Mouse (Mus musculus): ENCODE data around the gene Uvrag. TPM values are rescaled to one million over a fixed set of nuclear protein-coding genes. Genes with fewer than 3 reads are reported as not detected.

Uvrag gene
- polyA plus RNA-seq, 1 experiment, result 12.3 TPM

DNA sequence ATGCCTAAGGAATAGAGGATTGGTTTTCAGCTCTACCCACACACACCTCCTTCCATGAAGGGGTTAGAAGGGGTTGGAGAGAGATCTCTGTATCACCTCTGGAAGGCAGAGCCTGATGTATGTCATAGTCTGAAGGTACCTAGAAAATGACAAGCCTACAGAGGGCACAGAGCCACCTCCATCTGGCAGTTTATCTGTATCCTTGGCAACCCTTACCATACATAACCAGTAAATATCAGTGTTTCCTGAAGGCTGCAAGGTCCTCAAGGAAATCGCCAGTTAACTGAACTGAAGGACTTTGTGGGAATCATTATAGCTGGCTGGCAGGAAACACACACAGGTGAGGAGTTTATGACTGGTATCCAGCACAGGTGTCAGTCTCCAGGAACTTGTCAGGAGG is 150.4 kb downstream of the Uvrag start:
- no peak for DNase-seq (ENCODE audit: low read depth)
- no peak for TF ChIP-seq POLR2A (IDR thresholded peaks at IDR 0.05; ENCODE audit: borderline replicate concordance, extremely low read depth, insufficient read depth, insufficient read length, poor library complexity, severe bottlenecking)
- TF ChIP-seq CTCF (IDR thresholded peaks at IDR 0.05; ENCODE audit: borderline replicate concordance, extremely low read depth, insufficient read depth, insufficient read length), result no peak

DNA sequence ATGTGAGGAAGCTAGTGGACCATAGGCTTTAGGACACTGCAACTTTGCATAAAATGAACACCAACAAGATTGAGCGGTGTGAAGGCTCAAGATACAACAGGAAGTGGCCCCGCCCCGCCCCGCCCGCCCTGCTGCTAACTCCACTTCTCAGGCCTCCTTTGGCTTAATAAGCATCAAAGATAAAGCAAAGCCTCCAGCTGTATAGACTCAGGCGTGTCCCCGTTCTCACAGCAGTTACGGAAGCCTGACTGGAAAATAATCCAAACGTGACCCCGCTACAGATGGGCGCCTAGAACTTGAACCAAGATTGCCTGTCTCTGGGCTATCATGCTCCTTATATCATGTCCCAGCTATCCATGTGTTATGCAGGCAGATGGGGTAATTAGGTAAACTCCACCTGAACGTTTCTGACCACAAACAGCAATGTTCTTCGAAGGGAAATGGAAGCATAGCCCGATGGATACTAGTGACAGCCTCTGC is 153.9 kb downstream of the Uvrag start:
- no peak for TF ChIP-seq POLR2A (IDR thresholded peaks at IDR 0.05; ENCODE audit: borderline replicate concordance, extremely low read depth, insufficient read depth, insufficient read length, poor library complexity, severe bottlenecking)
- no peak for TF ChIP-seq CTCF (IDR thresholded peaks at IDR 0.05; ENCODE audit: borderline replicate concordance, extremely low read depth, insufficient read depth, insufficient read length)
- DNase-seq (ENCODE audit: low read depth), result no peak

DNA sequence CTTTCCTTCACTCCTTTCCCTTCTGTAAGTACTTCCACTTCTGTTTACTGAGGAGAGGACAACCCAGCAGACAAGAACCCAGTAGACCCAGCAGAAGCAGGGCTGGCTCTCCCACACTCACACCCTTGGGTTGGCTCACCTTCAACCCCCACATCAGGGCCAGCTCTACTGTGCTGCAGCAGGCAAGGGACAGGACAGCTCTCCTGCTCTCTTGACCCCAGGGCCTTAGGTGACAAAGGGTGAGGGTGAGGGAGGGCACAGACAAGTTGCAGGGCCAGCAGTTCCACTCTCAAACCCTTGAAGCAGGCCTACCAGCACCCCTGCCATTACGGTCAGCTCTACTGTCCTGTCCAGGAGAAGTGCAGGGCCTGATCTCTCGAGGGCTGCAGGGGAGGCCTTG is 155.0 kb downstream of the Uvrag start:
- TF ChIP-seq CTCF (IDR thresholded peaks at IDR 0.05; ENCODE audit: borderline replicate concordance, extremely low read depth, insufficient read depth, insufficient read length) (no peak), POLR2A (IDR thresholded peaks at IDR 0.05; ENCODE audit: borderline replicate concordance, extremely low read depth, insufficient read depth, insufficient read length, poor library complexity, severe bottlenecking) (no peak)
- no peak for DNase-seq (ENCODE audit: low read depth)

DNA sequence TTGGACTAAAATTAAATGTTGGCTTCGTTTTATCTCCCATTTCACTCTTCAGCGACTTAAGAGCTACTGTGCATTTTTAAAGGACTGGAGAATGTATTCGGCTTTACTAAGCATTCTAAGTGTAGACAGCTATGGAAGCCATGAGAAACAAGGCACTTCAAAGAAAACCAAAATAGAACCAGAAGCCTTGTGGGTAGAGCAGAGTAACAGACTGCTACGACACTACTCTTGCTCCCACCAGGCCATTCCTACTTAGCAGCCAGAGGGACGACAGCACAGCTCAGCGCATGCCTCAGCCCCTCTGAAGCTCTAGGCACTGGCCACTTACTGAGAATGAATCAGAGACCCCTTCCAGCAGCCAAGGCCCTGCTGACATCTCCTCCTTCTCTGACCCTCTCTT is 155.5 kb downstream of the Uvrag start:
- no peak for TF ChIP-seq POLR2A (IDR thresholded peaks at IDR 0.05; ENCODE audit: borderline replicate concordance, extremely low read depth, insufficient read depth, insufficient read length, poor library complexity, severe bottlenecking)
- no peak for TF ChIP-seq CTCF (IDR thresholded peaks at IDR 0.05; ENCODE audit: borderline replicate concordance, extremely low read depth, insufficient read depth, insufficient read length)

DNA sequence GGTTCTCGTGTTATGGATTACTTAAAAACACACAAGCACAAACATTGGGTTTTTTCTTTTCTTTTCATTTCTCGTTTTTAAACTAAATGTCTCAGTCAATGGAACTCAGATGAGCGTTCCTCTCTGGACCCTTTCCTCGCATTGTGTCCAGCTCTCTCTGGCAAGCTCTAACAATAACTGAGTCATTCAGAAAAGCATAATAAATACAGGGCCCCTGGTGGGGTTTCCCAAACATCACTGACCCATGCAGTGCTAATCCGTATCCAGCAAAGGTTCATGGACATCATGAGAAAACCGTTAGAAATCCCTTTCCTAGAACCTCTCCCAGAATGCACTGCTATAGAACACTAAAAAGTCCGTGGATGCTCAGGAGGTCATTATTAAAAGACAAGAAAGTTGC is 156.6 kb downstream of the Uvrag start:
- no peak for DNase-seq (ENCODE audit: low read depth)
- TF ChIP-seq POLR2A (IDR thresholded peaks at IDR 0.05; ENCODE audit: borderline replicate concordance, extremely low read depth, insufficient read depth, insufficient read length, poor library complexity, severe bottlenecking), result no peak
- no peak for TF ChIP-seq CTCF (IDR thresholded peaks at IDR 0.05; ENCODE audit: borderline replicate concordance, extremely low read depth, insufficient read depth, insufficient read length)

More for the DNA sequence above, 155.5 kb downstream of the Uvrag start:
- DNase-seq (ENCODE audit: low read depth), result no peak

DNA sequence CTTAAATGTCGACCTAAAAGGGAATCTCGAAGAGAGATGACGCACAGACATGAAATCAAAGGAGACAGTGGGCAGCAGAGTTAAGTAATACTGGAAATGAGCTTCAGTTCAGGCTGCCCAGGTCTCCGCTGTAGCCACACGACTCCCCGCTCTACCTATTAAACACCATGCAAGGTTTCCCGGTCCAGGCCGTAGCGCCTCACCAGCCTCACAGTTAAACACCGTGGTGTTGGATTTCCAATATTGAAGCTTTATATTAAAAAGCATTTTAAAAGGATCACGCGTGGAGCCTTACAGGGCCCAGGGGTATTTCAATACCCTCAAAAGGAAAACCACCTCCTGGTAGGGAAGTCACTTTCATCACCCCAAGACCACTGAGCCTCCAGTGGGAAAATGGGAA is 157.9 kb downstream of the Uvrag start:
- peak; percentile 33 for DNase-seq (ENCODE audit: low read depth)
- TF ChIP-seq POLR2A (IDR thresholded peaks at IDR 0.05; ENCODE audit: borderline replicate concordance, extremely low read depth, insufficient read depth, insufficient read length, poor library complexity, severe bottlenecking) (no peak), CTCF (IDR thresholded peaks at IDR 0.05; ENCODE audit: borderline replicate concordance, extremely low read depth, insufficient read depth, insufficient read length) (no peak)

DNA sequence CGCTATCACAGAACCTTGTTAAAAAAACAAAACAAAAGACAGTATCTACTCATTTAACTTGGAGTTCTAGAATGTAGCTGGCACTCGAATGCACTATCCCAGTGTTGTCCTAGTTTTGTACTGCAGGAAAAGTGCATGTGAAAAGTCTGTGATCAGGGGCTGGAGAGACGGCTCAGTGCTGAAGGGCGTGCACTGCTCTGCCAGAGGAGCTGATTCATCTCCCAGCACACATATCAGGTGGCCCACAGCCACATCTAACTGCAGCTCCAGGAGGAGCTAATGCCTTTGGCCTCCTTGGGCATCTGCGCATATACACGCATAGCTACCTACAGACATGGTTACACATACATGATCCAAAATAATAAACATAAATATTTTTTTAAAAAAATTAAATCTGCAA is 159.5 kb downstream of the Uvrag start:
- TF ChIP-seq POLR2A (IDR thresholded peaks at IDR 0.05; ENCODE audit: borderline replicate concordance, extremely low read depth, insufficient read depth, insufficient read length, poor library complexity, severe bottlenecking) (no peak), CTCF (IDR thresholded peaks at IDR 0.05; ENCODE audit: borderline replicate concordance, extremely low read depth, insufficient read depth, insufficient read length) (no peak)
- DNase-seq (ENCODE audit: low read depth), result no peak

DNA sequence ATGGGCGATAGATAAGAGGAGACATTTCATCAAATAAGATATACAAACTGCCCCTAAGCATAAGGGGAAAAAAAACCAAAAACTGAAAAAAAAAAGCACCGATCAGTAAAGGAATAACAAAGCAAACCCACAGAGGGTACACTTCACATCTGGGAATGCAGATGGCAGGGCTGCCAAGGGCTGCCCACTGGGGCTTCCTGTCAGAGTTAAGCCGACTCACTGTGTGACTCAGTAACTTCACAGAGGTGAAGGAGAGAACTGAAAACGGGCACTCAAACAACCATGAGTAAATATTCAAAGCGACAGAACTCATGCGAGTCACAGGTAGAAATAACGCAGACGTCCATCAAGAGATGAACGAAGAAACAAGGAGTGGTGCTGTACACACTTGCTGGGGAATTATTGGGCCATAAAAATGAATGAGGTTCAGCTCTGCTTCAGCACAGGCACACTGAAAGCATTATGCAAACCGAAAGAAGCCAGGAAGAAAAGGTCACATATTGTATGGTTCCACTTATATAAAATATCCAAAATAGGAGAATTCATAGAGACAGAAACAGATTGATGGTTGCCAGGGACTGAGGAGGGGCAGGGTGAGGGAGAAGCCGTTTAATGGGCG is 164.0 kb downstream of the Uvrag start:
- TF ChIP-seq CTCF (IDR thresholded peaks at IDR 0.05; ENCODE audit: borderline replicate concordance, extremely low read depth, insufficient read depth, insufficient read length), result no peak
- TF ChIP-seq POLR2A (IDR thresholded peaks at IDR 0.05; ENCODE audit: borderline replicate concordance, extremely low read depth, insufficient read depth, insufficient read length, poor library complexity, severe bottlenecking), result no peak
- no peak for DNase-seq (ENCODE audit: low read depth)

DNA sequence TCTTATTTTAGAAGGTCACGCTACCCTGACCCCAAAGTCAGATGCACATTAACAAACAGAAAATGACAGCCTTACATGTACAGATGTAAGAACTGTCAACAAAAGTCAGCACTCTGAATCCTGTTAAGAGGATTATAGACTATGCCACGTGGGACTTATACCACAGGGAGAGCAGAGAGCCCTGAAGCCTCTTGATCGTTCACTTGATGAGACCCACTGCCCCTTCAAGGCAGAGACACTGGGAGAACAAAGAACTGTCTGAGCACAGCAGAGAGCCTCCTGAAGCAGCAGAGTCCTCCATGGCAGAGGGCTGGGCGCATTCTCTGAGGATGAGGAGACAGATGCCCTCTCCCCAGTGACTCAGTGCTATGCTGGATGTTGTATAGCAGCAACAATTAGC is 166.4 kb downstream of the Uvrag start:
- TF ChIP-seq POLR2A (IDR thresholded peaks at IDR 0.05; ENCODE audit: borderline replicate concordance, extremely low read depth, insufficient read depth, insufficient read length, poor library complexity, severe bottlenecking), result no peak
- no peak for TF ChIP-seq CTCF (IDR thresholded peaks at IDR 0.05; ENCODE audit: borderline replicate concordance, extremely low read depth, insufficient read depth, insufficient read length)
- peak; percentile 52 for DNase-seq (ENCODE audit: low read depth)

DNA sequence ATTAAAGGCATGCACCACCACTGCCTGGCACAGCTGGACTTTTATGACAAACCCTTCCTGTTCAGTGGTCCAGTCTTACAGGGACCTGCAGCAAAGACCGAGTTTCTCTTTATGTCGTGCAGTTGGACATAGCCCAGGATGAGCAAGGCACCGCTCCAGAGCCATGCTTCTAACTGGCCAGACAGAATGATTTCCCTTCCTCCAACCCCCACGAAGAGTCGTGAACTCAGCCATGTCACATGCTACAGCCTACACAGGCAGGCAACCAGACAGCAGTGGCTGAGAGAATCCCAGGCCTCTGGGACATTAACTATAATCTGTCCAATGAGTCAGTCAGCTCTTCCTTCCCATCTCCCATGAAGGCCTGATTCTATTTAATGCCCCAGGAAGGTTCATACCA is 170.2 kb downstream of the Uvrag start:
- no peak for DNase-seq (ENCODE audit: low read depth)
- TF ChIP-seq POLR2A (IDR thresholded peaks at IDR 0.05; ENCODE audit: borderline replicate concordance, extremely low read depth, insufficient read depth, insufficient read length, poor library complexity, severe bottlenecking) (no peak), CTCF (IDR thresholded peaks at IDR 0.05; ENCODE audit: borderline replicate concordance, extremely low read depth, insufficient read depth, insufficient read length) (no peak)

DNA sequence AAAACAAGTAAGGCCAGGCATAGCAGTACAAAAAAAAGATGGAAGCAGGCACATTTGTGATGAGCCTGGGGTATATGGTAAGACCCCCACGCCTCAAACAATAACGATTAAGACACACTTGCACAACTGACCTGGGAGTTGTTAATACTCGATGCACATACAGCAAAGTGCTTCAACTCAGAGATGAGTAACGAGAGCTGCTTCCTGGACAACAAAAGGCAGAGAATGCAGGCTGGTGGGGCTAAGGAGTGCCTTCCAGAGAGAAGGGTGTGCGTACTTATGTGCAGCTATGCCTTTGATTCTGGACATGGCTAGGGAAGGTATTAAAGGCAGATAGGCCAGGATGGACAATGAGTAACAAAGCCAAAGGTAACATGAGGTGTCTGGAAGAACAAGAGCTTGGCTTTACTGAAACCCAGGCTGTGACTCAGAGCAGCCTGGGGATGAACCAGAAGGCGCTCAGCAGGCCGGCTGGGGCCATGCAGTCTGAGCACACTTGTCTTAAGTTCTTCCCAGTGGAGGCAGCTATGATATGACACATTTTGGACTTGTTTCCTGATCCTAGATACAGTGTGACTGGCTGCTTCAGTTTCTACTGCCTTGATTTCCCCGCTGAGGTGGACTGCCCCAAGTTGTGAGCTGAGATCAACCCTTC is 172.1 kb downstream of the Uvrag start:
- no peak for DNase-seq (ENCODE audit: low read depth)
- no peak for TF ChIP-seq POLR2A (IDR thresholded peaks at IDR 0.05; ENCODE audit: borderline replicate concordance, extremely low read depth, insufficient read depth, insufficient read length, poor library complexity, severe bottlenecking)
- no peak for TF ChIP-seq CTCF (IDR thresholded peaks at IDR 0.05; ENCODE audit: borderline replicate concordance, extremely low read depth, insufficient read depth, insufficient read length)

Data from brain, embryonic 14.5 days (tissue).